Mouse (Mus musculus) heart, adult 11 months (tissue): ENCODE data around the gene Ints14.

ENCODE experiments used
- DNase-seq: peaks from one replicate; pipeline ENCODE4 v3.0.0; 2022

The Ints14 gene

DNA sequence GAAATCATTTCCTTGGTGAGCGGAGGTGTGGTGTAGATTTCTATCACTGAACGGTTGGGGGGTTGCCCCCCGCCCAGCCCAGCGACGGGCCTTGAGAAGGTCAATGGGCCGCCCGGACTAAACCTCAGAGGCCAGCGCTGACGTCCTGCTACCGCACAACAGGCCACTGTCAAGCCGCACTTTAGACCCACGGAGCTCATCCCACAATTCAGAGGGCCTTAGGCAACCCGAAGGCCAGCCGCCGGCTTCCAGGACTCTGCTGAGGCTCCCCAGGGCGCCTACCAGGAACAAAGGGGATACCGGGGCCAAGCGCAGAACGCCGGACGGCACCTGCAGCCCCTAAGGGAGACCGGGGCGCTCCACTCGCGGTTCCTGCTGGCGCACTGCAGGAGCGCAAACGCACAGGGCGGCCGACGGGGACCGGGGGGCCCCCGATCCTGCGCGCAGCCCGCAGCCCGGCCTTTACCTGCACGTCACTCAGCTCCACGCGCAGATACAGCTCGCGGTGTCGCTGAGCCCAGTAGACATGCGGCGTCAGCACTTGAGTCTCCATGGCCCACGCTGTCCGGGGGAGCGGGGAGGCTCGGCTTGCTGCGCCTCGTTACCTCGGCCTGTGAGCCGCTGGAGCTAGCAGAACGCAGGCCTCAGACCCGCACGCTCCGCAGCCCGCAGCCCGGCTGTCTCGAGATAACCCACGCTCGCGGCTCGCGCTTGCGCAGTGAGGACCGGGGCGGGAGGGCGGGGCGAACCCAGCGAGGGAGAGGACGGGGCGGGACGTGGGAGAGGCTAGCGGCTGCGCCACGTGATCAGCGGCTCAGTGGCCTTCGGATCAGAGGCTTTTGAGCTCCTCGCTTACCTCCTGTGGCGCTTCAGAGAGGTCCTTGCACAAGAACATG lies 60.5 kb downstream of the Ints14 start, which contains the start of gene Hacd3:
TSS of gene Hacd3 (minus strand) at position 703 of the 896 bp plus-strand sequence.
- DNase-seq = peak; percentile 99

GRCm38 (mm10) chr9:65021887-65022579 lies 61.3 kb downstream of the Ints14 start:
- no peak for DNase-seq

- DNase-seq = peak; percentile 88
Measured at GRCm38 (mm10) chr9:65022580-65023135, 62.0 kb downstream of the Ints14 start.

DNA sequence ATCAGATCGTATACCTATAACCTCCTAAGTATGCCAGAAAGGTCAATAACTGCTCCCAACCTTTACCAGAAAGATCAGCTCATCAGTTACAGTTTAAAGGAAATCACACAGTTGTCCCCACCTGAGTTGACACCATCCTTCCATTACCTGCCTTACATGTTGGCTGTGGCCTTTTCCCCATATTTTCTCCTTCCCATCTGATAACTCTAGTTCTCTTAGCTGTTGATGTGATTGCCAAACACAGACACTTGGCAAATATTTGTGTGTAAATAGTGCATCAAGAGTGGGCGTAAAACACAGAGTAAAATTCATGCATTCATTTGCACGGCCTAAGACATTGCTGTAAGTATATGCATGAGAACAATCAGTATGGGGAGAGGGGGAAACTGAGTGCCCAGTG lies 62.7 kb downstream of the Ints14 start:
- no peak for DNase-seq

- peak; percentile 70 for DNase-seq
Measured at GRCm38 (mm10) chr9:65027241-65027640, 66.5 kb downstream of the Ints14 start.

- peak; percentile 66 for DNase-seq
Measured at GRCm38 (mm10) chr9:65028313-65028712, 67.6 kb downstream of the Ints14 start.

DNA sequence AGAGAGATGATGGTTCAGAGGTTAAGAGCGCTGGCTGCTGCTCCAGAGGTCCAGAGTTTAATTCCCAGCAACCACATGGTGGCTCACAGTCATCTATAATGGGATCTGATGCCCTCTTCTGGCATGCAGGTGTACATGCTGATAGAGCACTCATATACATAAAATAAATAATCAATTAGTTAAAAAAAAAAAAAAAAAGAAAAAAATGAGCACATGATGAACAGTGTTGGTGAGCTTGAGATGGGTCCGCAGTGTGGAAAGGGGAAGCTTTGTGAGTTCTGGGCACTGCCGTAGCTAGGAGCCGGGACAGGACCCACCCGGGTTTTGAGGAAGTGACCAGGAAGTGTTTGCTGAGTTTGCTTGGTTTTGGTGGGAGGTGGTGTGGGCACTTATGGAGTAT lies 70.7 kb downstream of the Ints14 start:
- peak; percentile 97 for DNase-seq

DNA sequence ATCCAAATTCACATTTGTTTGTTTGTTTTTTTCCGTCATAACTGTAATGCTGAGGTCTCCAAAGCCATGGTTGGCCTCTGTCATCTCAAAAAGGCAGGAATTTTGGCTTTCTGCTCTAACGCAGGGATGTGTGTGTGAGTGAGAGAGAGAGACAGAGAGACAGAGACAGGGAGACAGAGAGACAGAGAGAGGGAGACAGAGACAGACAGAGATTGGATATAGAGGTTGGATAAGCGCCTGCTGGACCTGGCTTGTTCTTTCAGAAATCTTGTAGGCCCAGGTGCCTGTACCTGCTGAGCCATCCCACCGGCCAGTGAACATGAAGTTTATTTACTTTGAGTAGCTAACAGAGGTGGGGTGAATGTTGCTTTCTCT lies 71.2 kb downstream of the Ints14 start:
- no peak for DNase-seq

GRCm38 (mm10) chr9:65032269-65033108 lies 71.8 kb downstream of the Ints14 start, which contains the start of gene Dpp8:
Dpp8 (plus strand) TSS chr9:65032414.
- peak; percentile 99 for DNase-seq

DNA sequence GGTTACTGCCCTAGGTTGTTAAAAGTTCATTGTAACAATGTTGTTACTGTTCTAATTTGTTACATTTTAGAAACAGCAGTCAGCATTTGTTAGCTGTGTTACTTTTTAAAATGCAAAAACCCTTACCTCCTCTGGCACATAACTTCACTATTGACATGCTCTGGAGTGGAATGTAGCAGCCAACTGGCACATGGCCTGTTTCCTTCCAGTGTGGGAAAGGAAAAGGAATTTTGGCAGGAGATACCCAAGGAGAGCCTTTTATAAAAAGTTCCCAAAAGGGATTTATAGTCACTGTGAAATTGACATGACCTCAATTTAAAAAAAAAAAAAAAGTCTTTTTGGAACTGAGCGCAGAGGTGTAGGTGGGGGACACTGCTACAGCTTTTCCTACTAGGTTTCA lies 75.8 kb downstream of the Ints14 start:
- peak; percentile 98 for DNase-seq
